Mouse (Mus musculus) heart, postnatal 0 days (tissue): ENCODE data around the gene Pea15a.

ENCODE experiments used
- CTCF ChIP-seq: IDR thresholded peaks from 2 replicates; pipeline ENCODE4 v1.5.1; 2016; ENCODE audit warnings: antibody characterized with exemption, control low read depth, low read depth
- EP300 ChIP-seq: IDR thresholded peaks from 2 replicates; pipeline ENCODE4 v1.6.1; 2016; ENCODE audit warnings: antibody characterized with exemption, low read depth

DNA sequence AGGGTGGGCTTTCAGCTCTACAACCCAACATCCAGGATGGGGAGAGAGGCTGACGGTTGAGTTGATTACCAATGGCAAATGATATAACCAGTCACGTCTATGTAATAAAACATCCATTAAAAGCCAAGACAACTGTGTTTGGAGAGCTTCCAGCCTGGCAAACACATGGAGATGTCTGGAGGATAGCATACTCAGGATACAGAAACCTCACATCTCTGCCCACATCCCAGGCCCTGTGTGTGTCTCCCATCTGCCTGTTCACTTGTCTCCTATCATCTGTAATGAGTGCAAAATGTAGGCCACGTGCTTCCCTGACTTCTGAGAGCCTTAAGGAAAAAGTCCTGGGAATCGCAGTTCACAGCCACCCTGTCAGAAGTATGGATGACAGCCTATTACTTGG is 40.6 kb upstream of the Pea15a start:
- TF ChIP-seq CTCF (no peak), EP300 (no peak)
